Mouse (Mus musculus) bone marrow macrophage, adult 2 months (primary cell): ENCODE data around the gene Olfr1230. TPM values are rescaled to one million over a fixed set of nuclear protein-coding genes. Genes with fewer than 3 reads are reported as not detected.

Experiments used
- H3K27ac ChIP-seq: 2 replicates; pipeline ENCODE4 v1.5.1; 2012; ENCODE audit warnings: low read depth, low read length; ENCODE audit not compliant: insufficient read depth
- H3K4me1 ChIP-seq: 2 replicates; pipeline ENCODE4 v1.6.1; 2012; ENCODE audit warnings: low read length; ENCODE audit not compliant: control insufficient read depth, insufficient read depth
- H3K4me3 ChIP-seq: 2 replicates; pipeline ENCODE4 v1.5.1; 2012; ENCODE audit warnings: mild to moderate bottlenecking, low read length, moderate library complexity; ENCODE audit not compliant: insufficient read depth
- CTCF ChIP-seq: IDR thresholded peaks from 2 replicates; pipeline ENCODE4 v1.5.1; 2012; ENCODE audit warnings: low read depth, mild to moderate bottlenecking, low read length, moderate library complexity
- POLR2A ChIP-seq: IDR thresholded peaks from 2 replicates; pipeline ENCODE4 v1.6.1; 2012; ENCODE audit warnings: mild to moderate bottlenecking, low read depth, low read length, borderline replicate concordance
- polyA plus RNA-seq: library from polyadenylated mRNA; stranded (reverse); fragments of >200 nt; gene quantifications from 2 replicates; pipeline ENCODE4 v1.2.4, GENCODE M21; 2012; ENCODE audit not compliant: missing spikeins, insufficient read depth, insufficient read length

The Olfr1230 gene
- not detected in 2 replicates for polyA plus RNA-seq

DNA sequence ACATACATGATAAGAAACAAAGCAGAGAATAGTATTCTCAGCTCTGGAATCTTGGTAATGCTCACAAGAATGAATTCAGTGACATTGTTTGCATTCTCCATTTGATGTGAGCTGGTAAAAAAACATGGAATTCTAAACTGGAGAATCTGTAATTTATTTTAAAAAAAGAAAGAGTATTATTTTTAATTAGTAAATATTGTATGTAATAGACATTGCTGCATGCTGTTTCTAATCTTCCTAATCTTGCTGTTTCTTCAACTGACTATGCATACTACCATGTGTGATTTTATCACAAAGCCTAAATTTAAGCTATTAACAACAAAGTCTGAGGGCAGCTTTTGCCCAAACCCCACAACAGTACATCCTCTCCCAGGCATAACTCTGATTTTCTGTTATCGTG, at the start of gene Olfr1230:
Gene Olfr1230 (minus strand): TSS at position 101 of the 400 bp plus-strand sequence.
- Histone ChIP-seq H3K27ac (peak within 1 kb of the TSS; percentile 84), H3K4me3 (no peak within 1 kb of the TSS), H3K4me1 (peaks cover 9% of the 10 kb centered on the region)
- TF ChIP-seq CTCF (no peak), POLR2A (no peak)

DNA sequence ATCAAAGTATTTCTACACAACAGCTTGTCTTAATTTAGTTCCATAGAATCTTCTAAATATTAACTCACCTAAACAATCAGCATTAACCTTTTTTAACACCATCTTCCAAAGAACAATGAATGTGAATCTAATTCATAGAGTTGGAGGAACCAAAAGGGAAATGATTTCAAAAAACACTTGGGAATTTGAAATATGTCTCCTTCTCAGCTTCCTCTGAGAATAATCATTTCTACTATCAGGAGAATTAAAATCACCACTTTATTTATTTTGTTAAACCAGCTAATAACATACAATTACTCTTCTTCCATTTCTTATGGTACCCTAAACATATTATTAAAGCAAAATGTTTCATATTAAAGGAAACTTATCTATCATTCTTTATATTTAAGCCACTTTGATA, 45.2 kb upstream of the Olfr1230 start, which contains the start of gene Olfr1233:
Gene Olfr1233 (minus strand): TSS at position 101 of the 400 bp plus-strand sequence.
- no peak within 1 kb of the TSS for H3K4me3 ChIP-seq
- TF ChIP-seq CTCF = no peak
- TF ChIP-seq POLR2A = no peak
- H3K27ac ChIP-seq = no peak within 1 kb of the TSS
- no peaks in the 10 kb centered on the region for H3K4me1 ChIP-seq

DNA sequence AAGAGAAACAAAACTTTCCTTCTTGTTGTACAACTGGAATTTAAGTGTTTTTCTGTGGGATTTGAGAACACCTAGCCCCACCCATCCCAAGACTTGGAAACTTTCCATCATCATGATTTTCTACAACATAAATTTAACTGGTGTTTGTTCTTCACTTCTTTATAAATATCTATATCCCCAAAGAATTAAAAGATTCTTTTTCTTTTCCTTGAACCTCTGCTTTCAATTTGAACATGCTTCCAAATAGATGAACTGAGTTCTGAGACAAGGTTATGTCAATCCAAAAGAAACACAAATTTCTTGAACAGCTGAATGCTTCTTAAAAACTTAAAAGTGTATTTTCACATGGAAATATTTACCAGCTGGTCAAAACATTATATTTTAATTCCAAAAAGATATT, 32.5 kb upstream of the Olfr1230 start, which contains the start of gene Olfr1232:
Gene Olfr1232 (minus strand): TSS at position 101 of the 400 bp plus-strand sequence.
- no peak within 1 kb of the TSS for H3K27ac ChIP-seq
- H3K4me3 ChIP-seq = no peak within 1 kb of the TSS
- TF ChIP-seq POLR2A = no peak
- no peak for TF ChIP-seq CTCF
- no peaks in the 10 kb centered on the region for H3K4me1 ChIP-seq

DNA sequence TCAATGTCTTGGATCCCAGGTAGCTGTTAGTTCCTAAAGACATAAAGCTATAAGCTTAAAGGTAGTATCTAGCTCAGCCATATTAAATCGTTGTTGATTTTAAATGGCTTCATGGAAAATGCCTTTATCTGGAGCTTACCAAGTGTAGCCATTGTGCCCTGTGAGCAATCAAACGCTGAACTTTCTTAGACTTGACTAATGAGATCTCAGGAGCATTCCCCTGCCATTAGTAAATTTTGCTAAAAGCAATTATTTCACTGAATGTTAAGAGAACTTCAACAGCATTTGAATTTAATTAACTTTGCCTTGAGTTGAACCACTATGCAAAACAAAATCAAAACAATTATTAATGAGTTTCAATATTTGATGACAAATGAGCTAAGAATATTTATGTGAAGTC, 9.9 kb upstream of the Olfr1230 start, which contains the start of gene Olfr1231:
Gene Olfr1231 (minus strand): TSS at position 101 of the 400 bp plus-strand sequence.
- TF ChIP-seq CTCF = no peak
- no peak for TF ChIP-seq POLR2A
- H3K4me3 ChIP-seq = no peak within 1 kb of the TSS
- no peaks in the 10 kb centered on the region for H3K4me1 ChIP-seq
- no peak within 1 kb of the TSS for H3K27ac ChIP-seq

DNA sequence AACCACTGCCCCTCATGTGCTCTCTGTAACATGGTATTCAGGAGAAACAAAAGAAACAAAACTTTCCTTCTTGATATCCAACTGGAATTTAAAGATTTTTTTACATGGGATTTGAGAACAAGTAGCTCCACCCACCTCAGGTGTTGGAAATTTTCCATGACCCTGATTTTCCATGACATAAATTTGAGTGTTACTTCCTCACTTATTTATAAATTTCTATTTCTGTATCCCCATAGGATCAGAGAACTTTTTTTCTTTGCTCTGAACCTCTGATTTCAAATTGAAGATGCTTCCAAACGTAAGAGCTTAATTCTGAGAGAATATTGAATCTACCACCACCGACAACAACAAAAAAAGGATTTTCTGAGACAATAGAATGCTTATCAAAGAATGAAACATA, 9.2 kb downstream of the Olfr1230 start, which contains the start of gene Olfr1229:
Gene Olfr1229 (minus strand): TSS at position 101 of the 400 bp plus-strand sequence.
- TF ChIP-seq CTCF (no peak), POLR2A (no peak)
- H3K4me3 ChIP-seq = no peak within 1 kb of the TSS
- H3K4me1 ChIP-seq = no peaks in the 10 kb centered on the region
- no peak within 1 kb of the TSS for H3K27ac ChIP-seq

DNA sequence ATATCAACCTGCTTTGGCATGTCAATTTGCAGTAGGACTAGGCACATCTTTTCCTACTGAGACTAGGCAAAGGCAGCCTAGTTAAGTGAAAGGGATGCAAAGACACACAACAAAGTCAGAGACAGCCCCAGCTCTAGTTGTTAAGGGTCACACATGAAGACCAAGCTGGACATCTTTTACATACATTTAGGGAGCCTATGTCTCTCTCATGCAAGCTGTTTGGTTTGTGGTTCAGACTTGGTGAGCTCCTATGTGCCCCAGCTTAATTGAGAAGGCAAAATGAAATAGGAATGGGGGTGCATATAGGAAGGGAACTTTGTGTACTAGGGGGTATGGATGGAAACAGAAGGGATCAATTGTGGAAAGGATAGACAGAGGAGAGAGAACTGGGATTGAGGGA, 43.1 kb downstream of the Olfr1230 start, which contains the start of gene Olfr1228:
Gene Olfr1228 (minus strand): TSS at position 101 of the 400 bp plus-strand sequence.
- H3K27ac ChIP-seq = no peak within 1 kb of the TSS
- no peaks in the 10 kb centered on the region for H3K4me1 ChIP-seq
- no peak within 1 kb of the TSS for H3K4me3 ChIP-seq
- no peak for TF ChIP-seq POLR2A
- TF ChIP-seq CTCF = no peak

Other genes starting within 250 kb of the Olfr1230 start
- gene Olfr1218, start 236.1 kb downstream of the Olfr1230 start, polyA plus RNA-seq = not detected in 2 replicates
- gene Olfr1219, start 213.8 kb downstream of the Olfr1230 start, polyA plus RNA-seq = 0.37 TPM in 1 of 2 replicates, not detected in the other
- not detected in 2 replicates for gene Olfr1220, start 190.4 kb downstream of the Olfr1230 start, polyA plus RNA-seq
- not detected in 2 replicates for gene Olfr1221, start 180.0 kb downstream of the Olfr1230 start, polyA plus RNA-seq
- gene Olfr1222, start 164.2 kb downstream of the Olfr1230 start, polyA plus RNA-seq = not detected in 2 replicates
- not detected in 2 replicates for gene Olfr1223, start 145.7 kb downstream of the Olfr1230 start, polyA plus RNA-seq
- gene Olfr1224-ps1, start 133.2 kb downstream of the Olfr1230 start, polyA plus RNA-seq = not detected in 2 replicates
- not detected in 2 replicates for gene Olfr1225, start 122.6 kb downstream of the Olfr1230 start, polyA plus RNA-seq
- not detected in 2 replicates for gene Olfr1226, start 97.2 kb downstream of the Olfr1230 start, polyA plus RNA-seq
- gene Olfr1228, start 43.2 kb downstream of the Olfr1230 start, polyA plus RNA-seq = not detected in 2 replicates
- gene Olfr1229, start 9.3 kb downstream of the Olfr1230 start, polyA plus RNA-seq = not detected in 2 replicates
- not detected in 2 replicates for gene Olfr1231, start 9.8 kb upstream of the Olfr1230 start, polyA plus RNA-seq
- gene Olfr1232, start 32.4 kb upstream of the Olfr1230 start, polyA plus RNA-seq = not detected in 2 replicates
- gene Olfr1233, start 45.1 kb upstream of the Olfr1230 start, polyA plus RNA-seq = not detected in 2 replicates
- not detected in 2 replicates for gene Olfr1234, start 67.6 kb upstream of the Olfr1230 start, polyA plus RNA-seq
- not detected in 2 replicates for gene Olfr1238, start 112.4 kb upstream of the Olfr1230 start, polyA plus RNA-seq
- not detected in 2 replicates for gene Olfr1239, start 123.1 kb upstream of the Olfr1230 start, polyA plus RNA-seq
- not detected in 2 replicates for gene Olfr1240, start 145.7 kb upstream of the Olfr1230 start, polyA plus RNA-seq
- gene Olfr1241, start 189.9 kb upstream of the Olfr1230 start, polyA plus RNA-seq = not detected in 2 replicates
- not detected in 2 replicates for gene Olfr1242, start 201.1 kb upstream of the Olfr1230 start, polyA plus RNA-seq
- gene Olfr1243, start 234.2 kb upstream of the Olfr1230 start, polyA plus RNA-seq = not detected in 2 replicates